Mouse (Mus musculus): ENCODE data around the gene Gabra1.

Gene Gabra1

DNA sequence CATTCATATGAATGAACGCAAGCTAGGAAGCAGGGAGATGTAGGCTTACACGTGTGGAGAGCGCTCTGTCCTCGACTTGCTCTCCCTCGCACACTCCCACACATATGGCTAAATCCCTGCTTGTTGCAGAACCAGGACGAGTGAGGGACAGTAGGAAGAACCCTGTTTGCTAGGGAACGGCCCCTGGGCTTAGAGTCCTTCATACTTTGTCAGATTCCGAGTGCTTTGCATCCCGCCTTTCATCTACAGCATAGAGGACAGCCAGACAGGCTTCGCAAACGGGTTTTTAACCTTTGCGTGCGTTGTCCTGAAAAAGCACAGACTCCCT lies at the start of gene Gabra1:
Gabra1 (minus strand) TSS at position 106 of the 328 bp plus-strand sequence.
- DNase-seq (ENCODE audit: extremely low read depth, insufficient read length, low spot score): no peak

DNA sequence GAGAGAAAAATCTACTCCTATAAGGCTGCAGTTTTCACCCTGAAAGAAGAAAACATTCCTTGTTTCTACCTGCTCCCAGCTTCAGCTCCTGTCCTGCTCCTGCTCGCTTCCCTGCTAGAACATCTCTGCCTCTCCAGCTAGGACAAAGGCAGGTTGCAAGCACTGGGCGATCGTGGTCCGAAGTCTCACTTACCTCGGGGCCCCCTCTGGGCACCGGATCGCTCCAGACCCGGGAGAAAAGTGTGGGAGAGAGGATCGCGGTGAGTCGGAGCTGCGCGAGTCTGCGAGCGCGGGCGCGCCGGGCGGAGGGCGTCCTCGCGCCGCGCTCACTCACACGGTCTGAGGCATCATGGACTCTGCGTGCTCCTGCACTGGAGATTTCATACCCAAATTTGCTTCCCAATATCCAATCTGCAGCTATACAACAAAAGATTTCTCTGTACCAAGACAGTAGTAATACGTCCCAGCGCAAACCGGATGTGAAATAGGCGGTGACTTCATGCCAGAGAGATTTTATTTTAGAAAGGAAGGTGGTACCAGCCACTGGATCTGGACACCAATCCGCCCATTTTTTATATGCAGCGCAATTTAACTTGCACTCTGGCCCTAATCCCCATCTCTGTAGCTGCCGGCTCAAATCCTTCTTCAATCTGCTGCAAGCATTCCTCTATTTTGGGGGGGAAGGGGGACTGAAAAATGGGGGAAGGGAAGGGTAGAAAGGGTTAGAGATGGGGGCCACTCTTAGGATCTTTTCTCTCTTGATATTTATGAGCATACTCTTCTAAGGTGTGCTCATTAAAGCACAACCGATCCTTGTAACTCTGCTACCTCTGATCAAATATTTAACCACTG lies 531 bp downstream of the Gabra1 start:
- no peak for DNase-seq (ENCODE audit: extremely low read depth, insufficient read length, low spot score)

DNA sequence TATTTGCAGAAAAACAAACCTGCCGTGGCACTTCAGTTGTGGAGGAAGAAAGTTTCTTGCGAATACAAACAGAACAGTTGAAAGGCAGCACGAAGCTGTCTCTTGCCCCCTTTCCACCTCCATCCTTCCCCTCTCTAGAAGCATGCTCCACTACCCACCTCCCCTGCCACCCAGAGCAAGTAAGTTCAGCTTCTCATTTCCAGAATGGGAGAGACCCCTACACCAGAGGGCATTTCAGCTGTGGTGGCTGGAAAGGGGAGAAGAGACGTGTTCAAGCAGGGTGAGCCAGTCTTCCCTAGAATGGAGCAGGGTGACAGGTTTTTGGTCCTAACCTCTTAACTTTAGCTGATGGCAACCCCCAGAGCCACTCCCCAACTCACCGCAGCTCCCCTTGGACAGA lies 1.3 kb downstream of the Gabra1 start:
- no peak for DNase-seq (ENCODE audit: extremely low read depth, insufficient read length, low spot score)

DNA sequence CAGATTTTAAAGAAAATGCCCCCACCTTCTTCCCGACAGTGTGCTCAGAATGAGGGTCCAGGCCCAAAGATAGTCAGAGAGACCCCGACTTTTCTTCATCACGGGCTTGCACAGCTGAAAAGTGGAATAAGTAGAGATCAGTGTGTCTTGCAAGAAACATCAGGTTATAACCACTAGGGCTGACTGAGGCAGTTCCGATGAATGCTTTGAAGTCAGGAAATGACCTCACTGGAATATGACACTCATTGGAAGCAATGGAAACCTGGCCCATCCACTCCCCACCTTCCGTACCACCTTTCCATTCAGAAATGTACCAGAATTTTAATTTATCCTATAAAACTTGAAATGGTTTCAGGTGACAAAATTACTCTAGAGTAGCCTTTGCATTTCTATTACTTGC lies 3.2 kb downstream of the Gabra1 start:
- no peak for DNase-seq (ENCODE audit: extremely low read depth, insufficient read length, low spot score)

DNA sequence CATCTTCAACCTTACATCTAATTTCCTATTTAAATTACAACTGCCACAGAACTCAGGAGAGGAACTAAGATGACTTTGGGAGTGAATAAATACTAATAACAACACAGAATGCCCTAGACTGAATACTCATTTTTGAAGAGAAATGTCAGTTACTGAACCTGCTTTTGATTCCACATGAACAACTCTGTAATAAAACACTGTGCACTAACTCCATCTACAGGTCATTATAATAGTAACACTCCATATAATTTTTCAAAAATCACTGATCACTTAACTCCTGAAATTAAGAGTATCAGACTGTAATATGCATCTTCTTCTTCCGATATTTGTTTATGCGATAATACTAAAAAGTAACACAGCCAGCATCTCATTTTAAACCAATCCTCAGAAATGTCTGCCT lies 4.4 kb downstream of the Gabra1 start:
- DNase-seq (ENCODE audit: extremely low read depth, insufficient read length, low spot score): no peak

DNA sequence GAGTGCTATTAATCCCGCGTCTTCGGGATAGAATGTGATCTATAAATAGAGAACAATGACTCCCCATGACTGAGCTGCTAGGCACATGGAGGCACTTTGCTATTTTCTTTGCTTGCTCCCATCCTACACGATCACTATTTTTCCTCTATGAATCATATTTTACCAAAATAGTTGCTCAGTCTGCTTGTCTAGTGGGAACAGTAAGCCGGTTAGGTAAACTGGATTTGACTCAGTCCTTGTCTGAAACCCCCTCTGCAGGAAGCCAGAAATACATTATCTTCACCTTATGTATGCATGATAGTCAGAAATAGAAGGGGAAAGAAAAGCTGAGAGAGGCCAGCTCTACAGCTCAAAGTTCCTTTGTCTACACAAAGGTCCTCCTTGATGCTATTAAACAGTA lies 31.3 kb downstream of the Gabra1 start:
- no peak for DNase-seq (ENCODE audit: extremely low read depth, insufficient read length, low spot score)

DNA sequence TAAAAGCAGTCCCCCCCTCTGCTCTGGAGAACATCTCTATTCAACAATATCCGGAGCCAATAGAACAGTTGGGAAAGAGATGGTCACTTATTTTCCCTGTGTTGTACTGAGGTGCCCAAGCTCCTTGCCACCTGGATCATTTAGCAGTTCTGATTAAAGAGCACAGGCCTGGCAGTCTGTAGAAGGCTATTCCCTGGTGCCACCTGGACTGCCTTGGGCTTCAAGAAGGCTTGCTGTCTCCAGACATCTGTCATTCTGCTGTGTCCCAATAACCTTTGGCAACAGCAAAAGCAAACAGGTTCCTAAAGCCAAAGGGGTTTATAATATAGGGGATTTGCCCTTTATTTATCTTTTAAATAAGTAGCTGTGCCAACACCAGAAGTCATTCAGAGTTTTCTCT lies 65.8 kb downstream of the Gabra1 start:
- DNase-seq (ENCODE audit: extremely low read depth, insufficient read length, low spot score): no peak

DNA sequence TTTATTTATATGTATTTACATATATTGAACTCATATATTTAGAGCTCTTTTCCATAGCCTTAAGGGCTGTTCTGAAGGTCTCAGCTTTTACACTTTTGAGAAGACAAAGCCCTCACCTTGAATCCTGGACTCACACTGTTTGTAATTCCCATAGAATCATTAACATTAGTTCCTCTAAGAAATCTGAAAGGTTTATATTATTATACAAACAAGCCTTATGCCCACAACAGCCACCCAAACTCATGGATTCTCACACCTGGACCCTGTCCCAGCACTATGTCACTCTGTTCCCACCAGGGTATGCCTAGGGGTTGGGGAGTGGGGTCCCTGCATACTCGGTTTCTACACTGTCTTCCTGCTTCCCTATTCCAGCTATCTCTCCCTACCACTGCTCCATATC lies 72.7 kb downstream of the Gabra1 start:
- no peak for DNase-seq (ENCODE audit: extremely low read depth, insufficient read length, low spot score)

DNA sequence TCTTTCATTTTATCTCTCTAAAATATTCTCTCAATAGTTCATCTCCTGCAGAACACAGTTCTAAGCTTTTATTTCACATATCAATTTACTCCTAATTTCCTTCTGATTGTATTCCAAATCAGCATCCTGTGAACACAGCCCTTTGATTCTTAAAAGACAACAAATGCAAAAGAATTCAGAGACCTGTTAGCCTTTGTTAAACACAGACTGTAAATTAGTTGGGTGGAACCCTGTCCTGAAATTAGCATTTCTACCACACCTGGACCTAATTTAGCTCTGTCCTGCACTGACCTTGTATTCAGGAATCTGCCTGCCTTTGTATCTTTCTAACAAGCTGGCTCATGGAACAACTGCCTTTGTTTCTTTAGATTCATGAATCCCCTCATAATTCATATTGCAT lies 73.1 kb downstream of the Gabra1 start:
- no peak for DNase-seq (ENCODE audit: extremely low read depth, insufficient read length, low spot score)

DNA sequence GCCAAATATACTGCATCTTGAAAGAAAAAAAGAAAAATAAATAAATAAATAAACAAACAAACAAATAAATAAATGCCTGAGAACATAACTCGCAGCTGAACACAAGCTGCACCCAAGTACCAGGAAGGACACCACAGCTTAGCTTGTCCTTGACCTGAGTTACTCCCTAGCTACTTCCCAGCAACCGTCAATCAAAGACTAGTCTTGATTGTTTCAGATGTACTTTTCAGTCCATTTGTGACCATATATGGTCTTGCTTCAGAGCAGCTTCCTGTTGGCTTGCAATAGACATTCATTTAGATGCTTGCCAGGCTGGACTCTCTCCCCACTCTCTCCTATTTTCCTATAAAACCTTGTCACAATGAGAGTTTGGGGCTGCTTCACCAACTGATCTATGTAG lies 87.2 kb downstream of the Gabra1 start:
- DNase-seq (ENCODE audit: extremely low read depth, insufficient read length, low spot score): no peak
